Mouse (Mus musculus): ENCODE data around the gene Ankef1.

Ankef1 gene

GRCm38 (mm10) chr2:136600651-136601170 is 99.0 kb downstream of the Ankef1 start:
- DNase-seq (ENCODE audit: low spot score in 2 of 2) = no peak

DNA sequence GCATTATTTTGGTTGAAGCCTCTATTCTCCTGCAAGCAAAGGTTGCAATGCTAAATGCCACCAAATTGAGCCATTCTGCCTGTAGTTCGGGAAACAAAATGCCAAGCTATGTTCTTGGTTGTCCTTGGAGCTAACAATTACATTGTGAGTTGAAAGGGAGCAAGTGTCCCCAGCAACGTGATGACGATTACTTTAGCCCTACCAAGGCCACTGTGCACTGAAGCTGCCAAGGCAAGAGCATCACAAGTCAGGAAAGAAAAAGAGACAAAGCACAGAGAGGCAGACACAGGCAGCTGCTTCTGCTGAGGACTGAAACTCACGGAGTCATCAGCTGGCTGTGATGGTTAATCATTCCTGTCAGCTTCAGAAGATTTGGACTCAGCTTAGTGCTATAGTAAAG is 99.5 kb downstream of the Ankef1 start:
- no peak for DNase-seq (ENCODE audit: low spot score in 2 of 2)

All from natural killer cell, adult 2 months (primary cell).